Mouse (Mus musculus): ENCODE measurements at regions not wholly inside any gene's neighbourhood (a gene's known extent, or its start where the extent isn't known, plus 50 kb on each side); places are given as distances from the start of the nearest gene placed in this dataset.

- TF ChIP-seq CTCF (IDR thresholded peaks at IDR 0.05; ENCODE audit: insufficient read depth, low read depth, low read length), result no peak
- TF ChIP-seq POLR2A (IDR thresholded peaks at IDR 0.05; ENCODE audit: insufficient read depth, low read depth, low read length), result no peak
Measured at GRCm38 (mm10) chr6:140282285-140282577, 141.6 kb upstream of the Plekha5 start.
